Mouse (Mus musculus): ENCODE measurements around the gene Ccdc57.
"Not testable (repeated sequence)": the region's sequence is repeated elsewhere in the genome, so short reads cannot be mapped to it uniquely, and the experiment has no call there.

The Ccdc57 gene

GRCm38 (mm10) chr11:120821076-120821922 lies 111.4 kb downstream of the Ccdc57 start:
- no peak for DNase-seq (ENCODE audit: low spot score in 2 of 2)

GRCm38 (mm10) chr11:120820546-120820945 lies 112.1 kb downstream of the Ccdc57 start:
- DNase-seq (ENCODE audit: low spot score in 2 of 2): no peak

- DNase-seq (ENCODE audit: low spot score in 2 of 2): no peak
Measured at GRCm38 (mm10) chr11:120819556-120819955, 113.1 kb downstream of the Ccdc57 start.

- no peak for DNase-seq (ENCODE audit: low spot score in 2 of 2)
Measured at GRCm38 (mm10) chr11:120818251-120818650, 114.4 kb downstream of the Ccdc57 start.

- no peak for DNase-seq (ENCODE audit: low spot score in 2 of 2)
Measured at GRCm38 (mm10) chr11:120817358-120817757, 115.3 kb downstream of the Ccdc57 start.

- no peak for DNase-seq (ENCODE audit: low spot score in 2 of 2)
Measured at GRCm38 (mm10) chr11:120812068-120812467, 120.6 kb downstream of the Ccdc57 start.

- no peak for DNase-seq (ENCODE audit: low spot score in 2 of 2)
Measured at GRCm38 (mm10) chr11:120808010-120808409, 124.7 kb downstream of the Ccdc57 start.

- DNase-seq (ENCODE audit: low spot score in 2 of 2): no peak
Measured at GRCm38 (mm10) chr11:120805375-120806298, 127.0 kb downstream of the Ccdc57 start.

GRCm38 (mm10) chr11:120804769-120805168 lies 127.9 kb downstream of the Ccdc57 start:
- DNase-seq (ENCODE audit: low spot score in 2 of 2): no peak

- DNase-seq (ENCODE audit: low spot score in 2 of 2): no peak
Measured at GRCm38 (mm10) chr11:120804274-120804673, 128.4 kb downstream of the Ccdc57 start.

GRCm38 (mm10) chr11:120800061-120800904 lies 132.4 kb downstream of the Ccdc57 start:
- DNase-seq (ENCODE audit: low spot score in 2 of 2): peak; percentile 78 to 91

GRCm38 (mm10) chr11:120799316-120799890 lies 133.3 kb downstream of the Ccdc57 start:
- DNase-seq (ENCODE audit: low spot score in 2 of 2): no peak

- no peak for DNase-seq (ENCODE audit: low spot score in 2 of 2)
Measured at GRCm38 (mm10) chr11:120798244-120798643, 134.4 kb downstream of the Ccdc57 start.

GRCm38 (mm10) chr11:120796614-120796946 lies 136.1 kb downstream of the Ccdc57 start:
- no peak for DNase-seq (ENCODE audit: low spot score in 2 of 2)

- DNase-seq (ENCODE audit: low spot score in 2 of 2): peak; percentile 96 to 97
Measured at GRCm38 (mm10) chr11:120795756-120796613, 136.7 kb downstream of the Ccdc57 start, which contains the start of gene Dus1l. Dus1l (minus strand) TSS chr11:120796403.

- DNase-seq (ENCODE audit: low spot score in 2 of 2): no peak
Measured at GRCm38 (mm10) chr11:120792652-120793051, 140.0 kb downstream of the Ccdc57 start.

GRCm38 (mm10) chr11:120789810-120790209 lies 142.9 kb downstream of the Ccdc57 start:
- DNase-seq (ENCODE audit: low spot score in 2 of 2): no peak

GRCm38 (mm10) chr11:120789355-120789754 lies 143.3 kb downstream of the Ccdc57 start:
- DNase-seq (ENCODE audit: low spot score in 2 of 2): no peak

- not testable (repeated sequence) for DNase-seq (ENCODE audit: low spot score in 2 of 2)
Measured at GRCm38 (mm10) chr11:120788460-120788859, 144.2 kb downstream of the Ccdc57 start.

- DNase-seq (ENCODE audit: low spot score in 2 of 2): no peak
Measured at GRCm38 (mm10) chr11:120785145-120785544, 147.5 kb downstream of the Ccdc57 start.
